Mouse (Mus musculus) liver, adult 2 months (tissue): Measurements from ENCODE around the gene Bcan.

ENCODE experiments used
- CTCF ChIP-seq: fragments of 200-500 bp; IDR thresholded peaks from 2 replicates; pipeline ENCODE4 v1.5.1; 2011; ENCODE audit warnings: low read depth, low read length, control low read depth
- POLR2A ChIP-seq: fragments of 200-500 bp; IDR thresholded peaks from 2 replicates; pipeline ENCODE4 v1.6.1; 2011; ENCODE audit warnings: low read length, control low read depth; ENCODE audit not compliant: insufficient read depth; ENCODE audit errors: extremely low read depth

GRCm38 (mm10) chr3:87960191-87960585, 39.8 kb downstream of the Bcan start:
- TF ChIP-seq CTCF = no peak
- TF ChIP-seq POLR2A = no peak
